Mouse (Mus musculus) liver, embryonic 14.5 days (tissue): Measurements from ENCODE around the gene Tcf21.

Source experiments
- CTCF ChIP-seq: IDR thresholded peaks from 2 replicates; pipeline ENCODE4 v1.5.1; 2016; ENCODE audit warnings: antibody characterized with exemption, low read depth, control low read depth
- EP300 ChIP-seq: IDR thresholded peaks from 2 replicates; pipeline ENCODE4 v1.6.1; 2016; ENCODE audit warnings: antibody characterized with exemption, low read depth

DNA sequence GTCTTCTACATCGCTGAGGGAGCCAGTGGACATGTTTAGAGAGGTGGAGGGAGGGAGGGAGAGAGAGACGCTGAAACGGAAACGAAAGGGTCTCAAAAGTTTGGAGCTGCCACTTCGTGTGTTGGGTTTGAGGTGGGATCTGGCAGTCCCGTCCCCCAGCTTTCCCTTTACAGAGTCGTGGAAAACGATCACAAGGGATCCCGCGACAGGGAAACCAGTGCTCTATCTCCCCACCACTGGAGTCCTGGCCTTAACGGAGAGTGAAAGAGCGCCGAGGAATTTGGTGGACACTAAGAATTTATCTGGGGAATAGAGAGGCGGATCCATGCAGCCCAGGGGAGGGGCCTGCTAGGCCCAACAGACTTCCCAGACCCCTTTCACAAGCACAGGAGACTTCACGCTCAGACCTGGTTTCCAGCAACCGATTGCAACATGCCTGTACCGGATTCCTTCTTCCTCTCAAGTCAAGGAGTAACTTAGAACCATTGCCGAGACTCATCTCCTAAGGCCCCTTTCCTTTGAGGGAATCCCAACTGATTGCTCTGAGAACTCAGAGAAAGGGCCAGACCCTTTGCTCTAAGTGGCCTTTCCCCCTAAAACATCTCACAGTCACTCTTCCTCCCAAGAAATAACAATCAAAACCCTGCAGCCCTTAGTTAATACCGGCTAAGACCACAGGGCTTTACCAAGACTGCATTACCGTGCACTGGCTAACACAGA is at the start of gene Tcf21:
- TF ChIP-seq EP300: no peak
- no peak for TF ChIP-seq CTCF
